Comparison of ENCODE assay signal across 34 mouse cellular contexts in the genomic region with DNA sequence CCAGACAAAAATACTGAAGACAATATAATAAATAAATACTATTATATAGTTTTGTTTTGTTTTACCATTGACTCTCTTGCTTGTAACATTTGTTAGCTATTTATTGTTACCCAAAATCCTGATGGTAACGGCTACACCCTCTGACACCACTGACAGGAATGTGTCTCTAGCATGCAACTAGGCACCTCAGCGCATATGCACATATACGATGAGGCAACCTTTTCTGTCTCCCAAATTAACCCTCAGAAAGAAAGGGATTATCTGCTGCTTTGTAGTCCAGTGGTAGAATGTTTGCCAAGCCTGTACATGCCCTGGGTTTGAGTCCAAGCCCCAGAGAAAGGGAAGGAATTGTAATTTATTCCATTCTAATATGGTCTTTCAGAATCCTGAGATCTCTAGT.
"Had no signal": no experiment of that assay in that cellular context is flagged by ENCODE, and none has a peak within 500 bp of the region (broad histone marks: within the 10 kb centered on the region; RNA-seq: fewer than 3 reads in every experiment).

No protein-coding gene starts in this region.

- H3K27me3 ChIP-seq: heart, embryonic 12.5 days; heart, embryonic 13.5 days; heart, embryonic 15.5 days; hindbrain, embryonic 12.5 days; hindbrain, embryonic 13.5 days; hindbrain, embryonic 15.5 days; intestine, embryonic 15.5 days; kidney, embryonic 15.5 days had no signal

- H3K9ac ChIP-seq: heart, embryonic 12.5 days; heart, embryonic 13.5 days; heart, embryonic 15.5 days; hindbrain, embryonic 12.5 days; hindbrain, embryonic 13.5 days; hindbrain, embryonic 14.5 days; hindbrain, embryonic 15.5 days; intestine, embryonic 15.5 days; kidney, embryonic 15.5 days had no signal

- H3K36me3 ChIP-seq: heart, embryonic 12.5 days; heart, embryonic 13.5 days; heart, embryonic 15.5 days; hindbrain, embryonic 10.5 days; hindbrain, embryonic 12.5 days; hindbrain, embryonic 13.5 days; hindbrain, embryonic 15.5 days; intestine, embryonic 15.5 days; kidney, embryonic 15.5 days had no signal

- ATAC-seq: hindbrain, embryonic 16.5 days; hindbrain, postnatal 0 days; intestine, embryonic 15.5 days; intestine, embryonic 16.5 days; intestine, postnatal 0 days had no signal

- H3K4me3 ChIP-seq: heart, embryonic 12.5 days; heart, embryonic 13.5 days; heart, embryonic 15.5 days; hindbrain, embryonic 10.5 days; hindbrain, embryonic 12.5 days; hindbrain, embryonic 13.5 days; hindbrain, embryonic 15.5 days; intestine, embryonic 15.5 days; kidney, embryonic 15.5 days; layer of hippocampus, adult 2 months; left cerebral cortex, adult 2 months had no signal

- H3K27ac ChIP-seq: heart, embryonic 13.5 days; heart, embryonic 15.5 days; hindbrain, embryonic 10.5 days; hindbrain, embryonic 12.5 days; hindbrain, embryonic 13.5 days; hindbrain, embryonic 14.5 days; hindbrain, embryonic 15.5 days; hindbrain, postnatal 0 days; intestine, embryonic 15.5 days; kidney, embryonic 15.5 days; kidney, postnatal 0 days; layer of hippocampus, adult 2 months; left cerebral cortex, adult 2 months had no signal

- DNase-seq: heart, postnatal 10 days; heart, postnatal 14 days; heart, postnatal 36 days; heart, postnatal 4 days; kidney, adult 11 months; kidney, adult 18-20 months; kidney, adult 2 months; kidney, adult 8-10 months; kidney, adult 9 months; kidney, postnatal 10 days; kidney, postnatal 14 days; kidney, postnatal 25 days; kidney, postnatal 36 days; kidney, postnatal 4 days; layer of hippocampus, adult 9-11 months; layer of hippocampus, postnatal 36 days had no signal

- H3K9me3 ChIP-seq: heart, embryonic 12.5 days; heart, embryonic 13.5 days; heart, embryonic 15.5 days; hindbrain, embryonic 10.5 days; hindbrain, embryonic 12.5 days; hindbrain, embryonic 13.5 days; hindbrain, embryonic 15.5 days; intestine, embryonic 15.5 days; kidney, embryonic 15.5 days had no signal

- H3K4me1 ChIP-seq: heart, embryonic 12.5 days; heart, embryonic 13.5 days; heart, embryonic 15.5 days; hindbrain, embryonic 10.5 days; hindbrain, embryonic 12.5 days; hindbrain, embryonic 13.5 days; hindbrain, embryonic 15.5 days; intestine, embryonic 15.5 days; kidney, embryonic 15.5 days had no signal

- H3K4me2 ChIP-seq: heart, embryonic 11.5 days; heart, embryonic 12.5 days; heart, embryonic 13.5 days; heart, embryonic 15.5 days; hindbrain, embryonic 12.5 days; hindbrain, embryonic 13.5 days; hindbrain, embryonic 14.5 days; hindbrain, embryonic 15.5 days; intestine, embryonic 15.5 days; kidney, embryonic 15.5 days had no signal
